In genomic region chr5:140726946-140727740, GRCm38 (mm10) we compare ENCODE assay signal across 22 mouse cellular contexts. TPM values are rescaled to one million over a fixed set of nuclear protein-coding genes. Genes with fewer than 3 reads are reported as not detected.
DNase-seq lines count a peak whose midpoint lies in the region; ATAC-seq lines count a peak whose summit lies in the region.
"Had no signal": no experiment of that assay in that cellular context is flagged by ENCODE, and none has a peak within 500 bp of the region (broad histone marks: within the 10 kb centered on the region; RNA-seq: fewer than 3 reads in every experiment).

No protein-coding gene starts in this region.

- H3K36me3 ChIP-seq in hindbrain, embryonic 13.5 days: no peaks in the 10 kb centered on the region
- no peaks in the 10 kb centered on the region for H3K36me3 ChIP-seq in hindbrain, embryonic 16.5 days (ENCODE audit: control insufficient read depth, insufficient read depth, low read length)
- no peaks in the 10 kb centered on the region for H3K36me3 ChIP-seq in midbrain, embryonic 15.5 days (replicated peaks)
- H3K36me3 ChIP-seq in midbrain, embryonic 13.5 days: no peaks in the 10 kb centered on the region
- H3K36me3 ChIP-seq: embryonic facial prominence, embryonic 15.5 days; heart, embryonic 12.5 days; limb, embryonic 10.5 days; lung, embryonic 15.5 days had no signal

- DNase-seq in adrenal gland, postnatal 10 days: peak; percentile 58
- no peak for DNase-seq in heart, postnatal 36 days
- DNase-seq in gastrocnemius, adult 18-20 months (ENCODE audit: low spot score): no peak
- DNase-seq: cerebellum, postnatal 25 days; gastrocnemius, postnatal 10 days; heart, adult 11 months; heart, postnatal 14 days; kidney, adult 2 months; kidney, postnatal 14 days; right cerebral cortex, postnatal 4 days; thymus, adult 2 months had no signal

- no peak for ATAC-seq in hindbrain, embryonic 13.5 days (ENCODE audit: low FRiP score)
- no peak for ATAC-seq in hindbrain, embryonic 16.5 days
- ATAC-seq in midbrain, embryonic 15.5 days (replicated peaks): no peak
- ATAC-seq in midbrain, embryonic 13.5 days: no peak
- ATAC-seq: inflammation-experienced regulatory T-cells, adult 6 months; Patski had no signal

- 0 out of 2 replicates have a peak overlapping the region, but pooled peaks have one; percentile 81 for H3K27ac ChIP-seq in hindbrain, embryonic 13.5 days
- H3K27ac ChIP-seq in hindbrain, embryonic 16.5 days (ENCODE audit: low read depth, low read length): no peak overlapping the region
- 0 out of 2 replicates have a peak overlapping the region, but pooled peaks have one; percentile 21 for H3K27ac ChIP-seq in midbrain, embryonic 15.5 days
- H3K27ac ChIP-seq in midbrain, embryonic 13.5 days: no peak overlapping the region
- H3K27ac ChIP-seq: embryonic facial prominence, embryonic 15.5 days; limb, embryonic 10.5 days; lung, embryonic 15.5 days; macrophage had no signal

- peaks cover 32% of the 10 kb centered on the region for H3K4me1 ChIP-seq in hindbrain, embryonic 13.5 days (replicated peaks)
- peaks cover 14% of the 10 kb centered on the region; the same call in 1 of the 2 replicates for H3K4me1 ChIP-seq in hindbrain, embryonic 16.5 days (ENCODE audit: control insufficient read depth, insufficient read depth, low read depth, low read length)
- H3K4me1 ChIP-seq in midbrain, embryonic 15.5 days: peaks cover 22% of the 10 kb centered on the region; the same call in 1 of the 2 replicates
- peaks cover 27% of the 10 kb centered on the region for H3K4me1 ChIP-seq in midbrain, embryonic 13.5 days (replicated peaks)
- H3K4me1 ChIP-seq: embryonic facial prominence, embryonic 15.5 days; heart, embryonic 12.5 days; limb, embryonic 10.5 days; lung, embryonic 15.5 days had no signal

- intact Hi-C loops in heart, postnatal 36 days (cut with DNase I): no loop called here

- H3K27me3 ChIP-seq in hindbrain, embryonic 13.5 days: no peaks in the 10 kb centered on the region
- no peaks in the 10 kb centered on the region for H3K27me3 ChIP-seq in hindbrain, embryonic 16.5 days (replicated peaks; ENCODE audit: control insufficient read depth, insufficient read depth, low read length)
- no peaks in the 10 kb centered on the region for H3K27me3 ChIP-seq in midbrain, embryonic 15.5 days (replicated peaks)
- no peaks in the 10 kb centered on the region for H3K27me3 ChIP-seq in midbrain, embryonic 13.5 days
- H3K27me3 ChIP-seq: embryonic facial prominence, embryonic 15.5 days; lung, embryonic 15.5 days; Patski had no signal

- no peaks in the 10 kb centered on the region for H3K9me3 ChIP-seq in hindbrain, embryonic 13.5 days
- no peaks in the 10 kb centered on the region for H3K9me3 ChIP-seq in hindbrain, embryonic 16.5 days (ENCODE audit: control insufficient read depth, low read length)
- H3K9me3 ChIP-seq in midbrain, embryonic 15.5 days: no peaks in the 10 kb centered on the region
- no peaks in the 10 kb centered on the region for H3K9me3 ChIP-seq in midbrain, embryonic 13.5 days
- H3K9me3 ChIP-seq: embryonic facial prominence, embryonic 15.5 days; heart, embryonic 12.5 days; limb, embryonic 10.5 days; lung, embryonic 15.5 days had no signal

- no peak overlapping the region for H3K4me3 ChIP-seq in hindbrain, embryonic 13.5 days
- H3K4me3 ChIP-seq in hindbrain, embryonic 16.5 days (ENCODE audit: low read length): no peak overlapping the region
- no peak overlapping the region for H3K4me3 ChIP-seq in midbrain, embryonic 15.5 days
- no peak overlapping the region for H3K4me3 ChIP-seq in midbrain, embryonic 13.5 days (replicated peaks)
- H3K4me3 ChIP-seq: embryonic facial prominence, embryonic 15.5 days; heart, embryonic 12.5 days; limb, embryonic 10.5 days; lung, embryonic 15.5 days had no signal

- H3K9ac ChIP-seq in hindbrain, embryonic 13.5 days: no peak overlapping the region
- H3K9ac ChIP-seq in hindbrain, embryonic 16.5 days (ENCODE audit: low read depth, low read length): no peak overlapping the region
- H3K9ac ChIP-seq in midbrain, embryonic 15.5 days: no peak overlapping the region
- H3K9ac ChIP-seq in midbrain, embryonic 13.5 days (replicated peaks): no peak overlapping the region
- H3K9ac ChIP-seq: embryonic facial prominence, embryonic 15.5 days; heart, embryonic 12.5 days; lung, embryonic 15.5 days had no signal

- H3K4me2 ChIP-seq in hindbrain, embryonic 13.5 days: no peak overlapping the region
- H3K4me2 ChIP-seq in hindbrain, embryonic 16.5 days (ENCODE audit: low read length): no peak overlapping the region
- no peak overlapping the region for H3K4me2 ChIP-seq in midbrain, embryonic 15.5 days
- no peak overlapping the region for H3K4me2 ChIP-seq in midbrain, embryonic 13.5 days (replicated peaks)
- H3K4me2 ChIP-seq: embryonic facial prominence, embryonic 15.5 days; heart, embryonic 12.5 days; lung, embryonic 15.5 days had no signal

- WGBS in hindbrain, embryonic 13.5 days: 86% methylated on average over 17 of the region's 17 CpGs
- 85% methylated on average over 17 of the region's 17 CpGs for WGBS in hindbrain, embryonic 16.5 days
- 83% methylated on average over 17 of the region's 17 CpGs for WGBS in midbrain, embryonic 15.5 days
- 87% methylated on average over 17 of the region's 17 CpGs for WGBS in midbrain, embryonic 13.5 days

RNA-seq across cellular contexts. Expression of gene Amz1, which starts 3.2 kb away (rescaled TPM):
- 2.2 and 2.7 TPM in 2 replicates for polyA plus RNA-seq in hindbrain, embryonic 13.5 days (2015; fragmentation: Nextera tagmentation; extraction: Ambion mirVana)
- polyA plus RNA-seq in hindbrain, embryonic 16.5 days (2015; fragmentation: Nextera tagmentation; extraction: Ambion mirVana): 6.3 and 6.6 TPM in 2 replicates
- polyA plus RNA-seq in midbrain, embryonic 15.5 days (2015; fragmentation: Nextera tagmentation; extraction: Ambion mirVana): 5.0 and 5.2 TPM in 2 replicates
- 2.1 and 3.2 TPM in 2 replicates for polyA plus RNA-seq in midbrain, embryonic 13.5 days (2015; fragmentation: Nextera tagmentation; extraction: Ambion mirVana)
- 1 to 10 TPM in 1 of 2 experiments, under 1 TPM in 1; 0.54 to 1.5 TPM for total RNA-seq in adrenal gland, postnatal 10 days (2021)
- total RNA-seq in heart, postnatal 36 days (2021): under 1 TPM; 0.46 to 0.72 TPM
- total RNA-seq in gastrocnemius, adult 18-20 months (2021): under 1 TPM in 1 of 2 experiments, not detected in 1; 0.36 TPM

RNA-seq across cellular contexts. Expression of gene Brat1, which starts 22.3 kb away (rescaled TPM):
- polyA plus RNA-seq in hindbrain, embryonic 13.5 days (2015; fragmentation: Nextera tagmentation; extraction: Ambion mirVana): 22.9 and 23.7 TPM in 2 replicates
- polyA plus RNA-seq in hindbrain, embryonic 16.5 days (2015; fragmentation: Nextera tagmentation; extraction: Ambion mirVana): 24.3 and 27.4 TPM in 2 replicates
- 25.4 and 25.9 TPM in 2 replicates for polyA plus RNA-seq in midbrain, embryonic 15.5 days (2015; fragmentation: Nextera tagmentation; extraction: Ambion mirVana)
- 20.7 and 22.4 TPM in 2 replicates for polyA plus RNA-seq in midbrain, embryonic 13.5 days (2015; fragmentation: Nextera tagmentation; extraction: Ambion mirVana)
- 10 to 100 TPM; 15.4 to 17.0 TPM for total RNA-seq in adrenal gland, postnatal 10 days (2021)
- total RNA-seq in heart, postnatal 36 days (2021): 10 to 100 TPM in 1 of 2 experiments, 1 to 10 TPM in 1; 8.3 to 10.4 TPM
- total RNA-seq in gastrocnemius, adult 18-20 months (2021): 1 to 10 TPM; 4.5 to 5.3 TPM

RNA-seq across cellular contexts. Expression of gene Iqce, which starts 25.0 kb away (rescaled TPM):
- 26.0 and 26.3 TPM in 2 replicates for polyA plus RNA-seq in hindbrain, embryonic 13.5 days (2015; fragmentation: Nextera tagmentation; extraction: Ambion mirVana)
- 27.9 and 28.6 TPM in 2 replicates for polyA plus RNA-seq in hindbrain, embryonic 16.5 days (2015; fragmentation: Nextera tagmentation; extraction: Ambion mirVana)
- polyA plus RNA-seq in midbrain, embryonic 15.5 days (2015; fragmentation: Nextera tagmentation; extraction: Ambion mirVana): 27.4 and 32.2 TPM in 2 replicates
- polyA plus RNA-seq in midbrain, embryonic 13.5 days (2015; fragmentation: Nextera tagmentation; extraction: Ambion mirVana): 24.4 and 26.0 TPM in 2 replicates
- 10 to 100 TPM; 18.9 to 23.6 TPM for total RNA-seq in adrenal gland, postnatal 10 days (2021)
- total RNA-seq in heart, postnatal 36 days (2021): 1 to 10 TPM; 8.9 to 9.8 TPM
- total RNA-seq in gastrocnemius, adult 18-20 months (2021): 1 to 10 TPM; 1.6 to 2.2 TPM

Comparison
In these comparisons a context has a peak if more than half of its experiments do, and no peak if none do; other contexts are left out.
1. H3K27ac ChIP-seq: peak in hindbrain, embryonic 13.5 days (single experiment) and midbrain, embryonic 15.5 days (single experiment); none in hindbrain, embryonic 16.5 days (single experiment) and midbrain, embryonic 13.5 days (single experiment).